Mouse (Mus musculus) forebrain, postnatal 0 days (tissue): Measurements from ENCODE around the gene Tor1aip1. TPM values are rescaled to one million over a fixed set of nuclear protein-coding genes. Genes with fewer than 3 reads are reported as not detected.

Experiments used
- ATAC-seq: fragments of 200-750 bp; cut with Nextera tagmentation; 2 replicates; pipeline ENCODE4 v1.8.0; 2017; ENCODE audit warnings: mild to moderate bottlenecking, moderate library complexity
- DNase-seq: peaks from one replicate; pipeline ENCODE4 v3.0.0-alpha.2; 2015
- H3K27ac ChIP-seq: fragments of 300-500 bp; sonication (generic); 2 replicates; pipeline ENCODE4 v1.5.1; 2014; ENCODE audit warnings: low read depth, mild to moderate bottlenecking, antibody characterized with exemption, low read length, moderate library complexity, mixed read lengths
- H3K27me3 ChIP-seq: fragments of 300-500 bp; sonication (generic); 2 replicates; pipeline ENCODE4 v1.6.1; 2014; ENCODE audit warnings: mild to moderate bottlenecking, low read length, mixed read lengths; ENCODE audit not compliant: insufficient read depth
- H3K36me3 ChIP-seq: fragments of 300-500 bp; sonication (generic); 2 replicates; pipeline ENCODE4 v1.6.1; 2014; ENCODE audit warnings: mild to moderate bottlenecking, moderate library complexity; ENCODE audit not compliant: insufficient read depth
- H3K4me1 ChIP-seq: fragments of 300-500 bp; sonication (generic); 2 replicates; pipeline ENCODE4 v1.6.1; 2014; ENCODE audit warnings: antibody characterized with exemption; ENCODE audit not compliant: insufficient read depth
- H3K4me2 ChIP-seq: fragments of 300-500 bp; sonication (generic); 2 replicates; pipeline ENCODE4 v1.6.1; 2014; ENCODE audit warnings: low read depth, mild to moderate bottlenecking, moderate library complexity
- H3K4me3 ChIP-seq: fragments of 300-500 bp; sonication (generic); 2 replicates; pipeline ENCODE4 v1.5.1; 2014; ENCODE audit warnings: low read depth, low read length, mixed read lengths
- H3K9ac ChIP-seq: fragments of 300-500 bp; sonication (generic); 2 replicates; pipeline ENCODE4 v1.6.1; 2014; ENCODE audit warnings: mild to moderate bottlenecking
- H3K9me3 ChIP-seq: fragments of 300-500 bp; sonication (generic); 2 replicates; pipeline ENCODE4 v1.6.1; 2016; ENCODE audit warnings: low read length
- CTCF ChIP-seq: sonication (generic); IDR thresholded peaks from 2 replicates; pipeline ENCODE4 v1.5.1; 2016; ENCODE audit warnings: antibody characterized with exemption, control low read depth, low read depth
- WGBS: fragments of 180-500 bp; shearing (Covaris S2); extraction: QIAGEN DNeasy Blood & Tissue Kit; methylation state at CpG from one replicate; pipeline ENCODE4 v1.1.7; 2014; 5-methylcytosine and 5-hydroxymethylcytosine counted together
- polyA plus RNA-seq: library from polyadenylated mRNA; unstranded; fragments of >200 nt; fragmentation: Nextera tagmentation; extraction: Ambion mirVana; gene quantifications from 2 replicates; pipeline ENCODE4 v1.2.1, GENCODE M21; 2015
- total RNA-seq: library from RNA; depleted of rRNA; stranded (reverse); fragments of >200 nt; gene quantifications from 2 replicates; pipeline ENCODE4 v1.2.3, GENCODE M21; 2014

The Tor1aip1 gene
- total and polyA plus RNA-seq, 2 experiments from 2014 or later = 20.4 to 23.1 TPM

DNA sequence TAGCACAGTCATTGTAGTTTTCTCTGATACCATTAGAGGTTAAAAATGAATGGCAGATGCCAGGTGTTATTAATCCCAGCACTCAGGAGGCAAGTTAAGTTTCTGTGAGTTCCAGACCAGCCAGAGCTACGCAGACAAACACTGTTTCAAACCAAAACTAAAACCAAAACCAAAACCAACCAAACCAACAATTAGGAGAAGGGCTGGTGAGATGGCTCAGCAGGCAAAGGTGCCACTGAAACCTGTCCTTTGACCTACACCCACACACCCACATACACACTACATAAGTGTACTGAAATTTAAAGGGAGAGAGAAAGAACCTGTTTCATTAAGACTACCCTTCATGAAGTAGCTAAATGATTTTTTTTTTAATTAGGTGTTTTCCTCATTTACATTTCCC lies 27.3 kb downstream of the Tor1aip1 start:
- no peak for TF ChIP-seq CTCF
- Histone ChIP-seq H3K9me3 (no peaks in the 10 kb centered on the region), H3K27ac (no peak overlapping the region), H3K9ac (no peak overlapping the region), H3K4me2 (no peak overlapping the region), H3K27me3 (no peaks in the 10 kb centered on the region), H3K4me3 (no peak overlapping the region), H3K4me1 (no peaks in the 10 kb centered on the region), H3K36me3 (peaks cover 38% of the 10 kb centered on the region)
- WGBS = 92% methylated on average over 1 of the region's 1 CpGs
- ATAC-seq (no peak), DNase-seq (no peak)

DNA sequence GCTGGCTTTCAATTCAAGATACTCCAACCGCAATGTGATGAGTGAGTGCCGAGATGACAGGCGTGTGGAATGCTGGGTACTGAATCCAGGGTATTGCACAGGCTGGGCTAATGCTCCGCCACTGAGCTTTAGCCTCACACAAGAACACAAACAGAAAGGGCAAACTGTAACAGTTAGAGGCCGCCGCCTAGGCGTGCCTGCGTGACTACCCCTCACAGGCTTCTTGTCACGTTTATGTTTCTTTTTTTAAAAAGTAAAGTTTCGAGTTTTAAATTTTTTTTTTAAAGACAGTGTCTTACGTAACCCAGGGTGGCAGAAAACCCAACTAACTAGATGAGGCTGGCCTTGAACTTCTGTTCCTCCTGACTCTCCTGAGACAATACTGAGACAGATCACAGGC lies 30.4 kb downstream of the Tor1aip1 start:
- DNase-seq = no peak
- H3K27me3 ChIP-seq = no peaks in the 10 kb centered on the region
- H3K9ac ChIP-seq = no peak overlapping the region
- H3K9me3 ChIP-seq = no peaks in the 10 kb centered on the region
- H3K4me1 ChIP-seq = no peaks in the 10 kb centered on the region
- 94% methylated on average over 11 of the region's 11 CpGs for WGBS
- H3K36me3 ChIP-seq = peaks cover 27% of the 10 kb centered on the region
- TF ChIP-seq CTCF = no peak
- no peak overlapping the region for H3K4me3 ChIP-seq
- no peak for ATAC-seq
- no peak overlapping the region for H3K4me2 ChIP-seq
- no peak overlapping the region for H3K27ac ChIP-seq

DNA sequence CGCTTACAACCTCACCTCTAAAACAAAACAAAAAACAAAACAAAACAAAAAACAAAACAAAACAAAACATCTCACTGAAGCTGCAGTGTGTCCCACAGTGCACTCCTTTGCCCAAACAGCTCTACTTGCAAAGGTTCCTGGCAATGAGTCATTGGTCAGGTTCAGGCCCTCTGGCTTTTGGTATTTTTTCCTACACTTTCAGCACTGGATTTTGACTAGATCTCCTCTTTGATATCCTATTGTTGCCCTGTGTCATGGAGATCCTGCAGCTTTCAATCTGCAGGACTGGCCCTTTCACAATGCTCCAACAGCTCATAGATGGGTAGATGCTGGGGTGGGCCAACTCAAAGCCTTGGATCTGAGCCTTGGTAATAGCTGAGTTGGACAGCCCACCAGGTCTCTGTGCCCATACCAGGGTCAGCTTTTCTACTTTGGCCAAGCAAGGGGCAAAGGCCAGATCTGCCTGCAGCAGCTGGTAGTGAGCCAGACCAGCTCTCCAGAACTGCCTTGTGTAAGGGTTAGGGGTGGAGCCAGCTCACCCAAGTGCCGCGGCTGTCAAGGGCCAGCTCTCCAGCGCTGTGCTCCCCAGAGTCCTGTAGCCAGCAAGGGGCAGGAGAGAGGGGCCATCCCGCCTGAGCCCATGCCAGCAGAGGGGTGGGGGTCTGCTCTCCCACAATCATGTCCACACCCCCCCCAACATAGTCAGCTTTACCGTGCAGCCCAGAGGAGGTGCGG lies 32.9 kb downstream of the Tor1aip1 start:
- Histone ChIP-seq H3K9ac (no peak overlapping the region), H3K9me3 (no peaks in the 10 kb centered on the region), H3K4me2 (no peak overlapping the region), H3K27ac (no peak overlapping the region), H3K27me3 (no peaks in the 10 kb centered on the region), H3K36me3 (peaks cover 17% of the 10 kb centered on the region), H3K4me3 (no peak overlapping the region), H3K4me1 (no peaks in the 10 kb centered on the region)
- ATAC-seq = no peak
- DNase-seq = no peak
- no peak for TF ChIP-seq CTCF
- WGBS = 85% methylated on average over 7 of the region's 7 CpGs

DNA sequence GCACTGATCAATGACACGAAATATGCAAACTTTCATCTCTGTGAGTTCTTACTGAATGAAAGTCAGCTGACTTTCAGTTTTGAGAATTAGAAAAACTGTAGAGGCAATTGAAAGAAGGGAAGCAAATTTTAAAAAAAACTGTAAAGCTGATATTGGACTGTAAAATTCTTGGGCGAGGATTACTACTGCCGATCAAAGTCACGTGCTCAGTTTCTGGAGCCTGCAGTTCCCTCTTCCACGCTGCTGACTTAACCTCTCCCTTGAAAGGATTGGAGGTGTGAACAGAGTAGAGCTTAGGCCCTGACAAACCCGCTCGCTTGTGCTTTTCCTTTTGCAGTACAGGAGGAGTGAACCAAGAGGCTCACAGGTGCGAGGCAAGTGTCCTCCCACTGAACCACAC lies 33.9 kb downstream of the Tor1aip1 start:
- no peak overlapping the region for H3K4me3 ChIP-seq
- ATAC-seq (no peak), DNase-seq (no peak)
- H3K4me2 ChIP-seq = no peak overlapping the region
- H3K9me3 ChIP-seq = no peaks in the 10 kb centered on the region
- no peak overlapping the region for H3K27ac ChIP-seq
- H3K4me1 ChIP-seq = no peaks in the 10 kb centered on the region
- no peaks in the 10 kb centered on the region for H3K27me3 ChIP-seq
- 89% methylated on average over 8 of the region's 8 CpGs for WGBS
- no peak overlapping the region for H3K9ac ChIP-seq
- TF ChIP-seq CTCF = no peak
- H3K36me3 ChIP-seq = peaks cover 11% of the 10 kb centered on the region

DNA sequence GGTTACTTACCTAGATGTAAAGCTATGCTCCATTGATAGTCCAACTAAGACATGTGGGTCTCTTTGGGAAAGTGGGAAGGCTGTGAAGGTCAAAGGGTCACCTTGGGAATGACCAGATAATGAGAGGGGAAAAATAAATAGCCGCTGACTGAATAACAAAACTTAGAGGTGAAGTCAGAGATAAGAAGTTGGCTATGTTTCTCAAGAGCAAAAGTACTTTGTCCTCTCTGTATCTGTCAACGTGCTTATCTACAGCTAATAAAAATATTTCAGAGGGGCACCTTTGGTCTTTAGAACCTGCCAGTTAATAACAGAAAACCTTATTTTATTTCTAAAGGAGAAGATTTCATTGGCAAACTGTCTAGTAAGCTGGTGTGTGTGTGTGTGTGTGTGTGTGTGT lies 40.7 kb downstream of the Tor1aip1 start:
- Histone ChIP-seq H3K4me2 (no peak overlapping the region), H3K4me1 (no peaks in the 10 kb centered on the region), H3K27ac (no peak overlapping the region), H3K9ac (no peak overlapping the region), H3K36me3 (no peaks in the 10 kb centered on the region), H3K9me3 (no peaks in the 10 kb centered on the region), H3K27me3 (no peaks in the 10 kb centered on the region), H3K4me3 (no peak overlapping the region)
- no peak for DNase-seq
- ATAC-seq = no peak
- no peak for TF ChIP-seq CTCF
- 86% methylated on average over 2 of the region's 2 CpGs for WGBS

DNA sequence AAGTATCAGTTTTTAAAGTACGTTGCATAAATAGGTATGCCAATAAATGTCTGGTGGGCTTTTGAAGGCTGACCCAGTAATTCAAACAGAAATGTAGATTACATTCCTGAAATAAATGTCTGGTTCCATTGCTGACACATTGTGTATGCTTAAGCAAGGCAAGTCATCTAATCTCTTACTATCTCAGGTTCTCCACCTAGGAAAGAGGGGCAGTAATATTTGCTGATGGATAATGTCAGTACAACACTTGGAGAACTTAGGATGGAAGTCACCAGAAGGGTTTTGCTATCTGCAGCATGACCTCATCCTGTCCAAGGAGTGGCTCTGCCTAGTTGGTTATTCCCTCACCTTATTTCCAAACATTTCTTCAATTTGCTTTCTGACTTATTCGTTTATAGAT lies 41.8 kb downstream of the Tor1aip1 start:
- Histone ChIP-seq H3K36me3 (no peaks in the 10 kb centered on the region), H3K4me2 (no peak overlapping the region), H3K9ac (no peak overlapping the region), H3K4me3 (no peak overlapping the region), H3K9me3 (no peaks in the 10 kb centered on the region), H3K27ac (no peak overlapping the region), H3K27me3 (no peaks in the 10 kb centered on the region), H3K4me1 (no peaks in the 10 kb centered on the region)
- DNase-seq = no peak
- ATAC-seq = no peak
- 87% methylated on average over 2 of the region's 2 CpGs for WGBS
- no peak for TF ChIP-seq CTCF

DNA sequence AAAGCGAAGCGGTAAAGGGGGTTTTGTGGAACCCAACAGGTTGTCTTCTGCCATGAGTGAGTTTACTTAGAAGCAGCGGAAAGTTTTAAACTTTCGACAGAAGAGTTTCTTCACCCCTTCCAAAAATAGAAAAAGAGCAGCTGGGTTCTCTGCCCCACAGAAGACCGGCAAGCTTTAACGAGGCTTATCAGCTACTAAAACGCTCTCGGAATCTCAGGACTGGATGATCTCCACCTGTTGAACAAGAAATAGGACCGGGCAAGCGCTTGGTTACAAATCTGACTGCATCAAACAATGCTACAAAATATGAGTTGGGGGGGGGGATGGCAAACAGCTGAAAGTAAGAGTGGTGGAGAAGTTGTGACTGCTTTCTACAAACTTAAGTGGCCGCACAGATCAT lies 45.9 kb downstream of the Tor1aip1 start:
- 61% methylated on average over 11 of the region's 11 CpGs for WGBS
- Histone ChIP-seq H3K4me2 (no peak overlapping the region), H3K27ac (no peak overlapping the region), H3K36me3 (no peaks in the 10 kb centered on the region), H3K4me1 (no peaks in the 10 kb centered on the region), H3K9ac (no peak overlapping the region), H3K27me3 (no peaks in the 10 kb centered on the region), H3K9me3 (no peaks in the 10 kb centered on the region), H3K4me3 (no peak overlapping the region)
- DNase-seq (no peak), ATAC-seq (no peak)
- TF ChIP-seq CTCF = no peak

DNA sequence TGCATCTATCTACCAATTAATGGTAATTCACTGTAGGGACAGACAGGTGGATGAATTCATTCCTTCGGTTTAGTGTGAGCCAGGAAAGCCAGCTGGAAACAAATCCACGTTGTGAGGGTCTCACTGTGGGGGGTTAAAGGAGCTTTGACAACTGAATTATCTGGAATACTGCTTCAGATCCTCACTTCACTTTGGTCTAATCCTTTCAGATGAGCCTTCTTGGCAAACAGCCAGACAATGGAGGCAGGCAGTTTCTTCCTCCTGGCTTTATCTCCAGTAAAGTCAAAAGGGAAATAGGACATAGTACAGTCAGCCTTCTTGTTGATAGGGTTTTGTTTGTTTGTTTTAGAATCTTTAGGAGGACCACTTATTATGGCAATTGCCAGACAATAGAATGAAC lies 46.9 kb downstream of the Tor1aip1 start:
- 0% methylated on average over 2 of the region's 2 CpGs for WGBS
- Histone ChIP-seq H3K4me3 (no peak overlapping the region), H3K9ac (no peak overlapping the region), H3K4me1 (no peaks in the 10 kb centered on the region), H3K27ac (no peak overlapping the region), H3K9me3 (no peaks in the 10 kb centered on the region), H3K27me3 (no peaks in the 10 kb centered on the region), H3K4me2 (no peak overlapping the region), H3K36me3 (no peaks in the 10 kb centered on the region)
- no peak for ATAC-seq
- no peak for DNase-seq
- TF ChIP-seq CTCF = no peak
